Mouse (Mus musculus): ENCODE results near the gene Lin37.

Gene Lin37

DNA sequence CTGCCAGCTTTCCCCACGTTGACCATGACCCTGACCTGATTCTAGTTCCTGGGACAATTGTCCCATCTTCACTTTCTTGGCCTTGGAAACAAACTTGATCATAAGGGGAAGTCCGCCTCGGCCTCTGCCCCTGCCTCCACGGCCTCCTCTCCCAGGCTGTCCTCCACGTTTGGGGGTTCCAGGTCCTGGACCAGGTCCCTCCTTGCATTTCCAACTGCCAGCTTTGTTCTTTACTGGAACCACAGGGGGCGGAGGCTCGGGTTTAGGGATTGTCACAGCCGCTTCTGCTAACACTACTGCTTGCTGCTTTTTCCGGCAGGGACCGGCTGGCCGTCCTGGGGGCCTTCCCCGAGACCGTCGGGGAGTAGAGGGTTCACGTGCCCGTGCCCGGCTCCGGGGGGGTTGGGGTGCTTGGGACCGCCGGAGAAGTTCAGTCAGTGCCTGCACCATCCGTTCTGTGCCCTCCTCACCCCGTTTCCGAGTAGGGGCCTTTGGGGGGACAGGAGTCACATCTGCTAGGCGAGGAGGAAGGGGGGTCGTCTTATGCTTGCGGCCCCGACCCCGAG, 26.9 kb upstream of the Lin37 start:
- no peak for DNase-seq (ENCODE audit: low read depth)

DNA sequence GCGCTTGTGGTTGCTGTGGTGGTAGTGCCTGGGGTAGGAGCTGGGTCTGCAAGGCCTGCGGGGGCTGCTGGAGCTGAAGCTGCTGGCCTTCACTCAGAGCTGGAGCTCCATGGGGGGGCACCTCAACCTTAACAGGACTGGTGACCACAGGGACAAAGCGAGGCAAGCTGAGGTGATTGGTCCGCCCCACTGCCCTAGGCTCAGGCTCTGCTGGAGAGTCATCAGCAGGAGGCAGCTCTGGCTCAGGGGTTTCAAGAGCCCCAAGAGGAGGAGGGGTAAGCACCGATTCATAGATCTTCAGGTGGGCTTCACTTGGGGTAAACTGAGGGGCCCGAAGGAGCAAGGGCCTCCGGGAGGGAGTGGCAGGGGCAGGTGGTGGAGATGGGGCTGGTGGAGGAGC, 25.5 kb upstream of the Lin37 start:
- no peak for DNase-seq (ENCODE audit: low read depth)

DNA sequence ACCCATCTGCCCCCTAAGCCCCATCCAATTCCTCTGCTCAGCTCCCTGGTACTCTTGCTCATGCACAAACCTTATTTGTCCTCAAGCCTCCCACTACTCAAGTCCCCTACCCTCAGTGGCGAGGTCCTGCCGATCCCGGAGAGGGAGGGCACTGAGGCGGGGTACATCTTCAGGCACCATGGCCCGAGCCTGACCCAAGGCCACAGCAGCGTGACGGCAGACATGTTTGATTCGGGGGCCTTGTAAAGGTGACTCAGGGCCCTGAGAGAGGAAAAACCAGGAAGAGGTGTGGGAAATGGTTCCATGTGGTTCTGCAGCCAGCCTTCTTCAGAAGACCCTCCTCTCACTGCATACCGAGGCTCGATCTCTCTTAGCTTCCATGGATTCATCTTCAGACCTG, 24.7 kb upstream of the Lin37 start:
- DNase-seq (ENCODE audit: low read depth): no peak

DNA sequence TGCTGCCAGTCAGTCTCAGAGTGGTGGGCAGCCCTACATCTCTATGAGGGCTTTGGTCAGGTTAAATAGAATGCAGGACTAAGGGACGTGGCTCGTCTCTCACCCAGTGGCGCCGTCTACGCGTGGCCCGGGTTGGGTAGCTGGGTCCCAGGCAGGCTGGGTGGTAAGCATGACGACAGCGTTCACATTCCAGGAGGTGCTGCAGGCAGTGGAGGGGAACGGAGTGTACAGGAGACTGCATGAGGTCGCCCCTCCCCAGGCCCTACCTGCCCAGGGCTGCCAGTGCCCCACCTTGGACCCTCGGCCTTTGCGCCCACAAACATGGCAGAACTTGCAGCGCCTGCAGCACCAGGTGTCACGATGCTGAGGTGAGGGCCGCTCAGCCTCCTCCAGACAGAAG, 21.9 kb upstream of the Lin37 start:
- DNase-seq (ENCODE audit: low read depth): no peak

DNA sequence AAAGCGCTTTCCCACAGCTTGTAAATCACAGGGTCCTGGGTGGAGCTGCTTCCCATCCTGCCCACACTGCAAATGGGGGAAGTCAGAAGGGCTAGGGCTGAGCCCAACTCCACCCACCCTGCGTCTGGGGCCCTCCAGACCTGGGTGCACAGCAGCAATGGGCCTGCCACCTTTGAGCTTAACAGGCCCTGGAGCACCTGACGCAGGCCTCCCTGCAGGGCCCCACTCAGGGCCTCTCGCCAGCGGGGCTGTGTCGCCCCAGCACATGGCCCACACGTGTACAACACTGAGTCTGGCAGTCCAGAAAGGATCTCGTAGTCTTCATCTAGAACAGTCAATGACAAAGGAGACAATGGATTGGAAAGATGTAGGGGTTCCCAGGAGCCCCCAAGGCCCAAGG, 20.3 kb upstream of the Lin37 start:
- DNase-seq (ENCODE audit: low read depth): no peak

DNA sequence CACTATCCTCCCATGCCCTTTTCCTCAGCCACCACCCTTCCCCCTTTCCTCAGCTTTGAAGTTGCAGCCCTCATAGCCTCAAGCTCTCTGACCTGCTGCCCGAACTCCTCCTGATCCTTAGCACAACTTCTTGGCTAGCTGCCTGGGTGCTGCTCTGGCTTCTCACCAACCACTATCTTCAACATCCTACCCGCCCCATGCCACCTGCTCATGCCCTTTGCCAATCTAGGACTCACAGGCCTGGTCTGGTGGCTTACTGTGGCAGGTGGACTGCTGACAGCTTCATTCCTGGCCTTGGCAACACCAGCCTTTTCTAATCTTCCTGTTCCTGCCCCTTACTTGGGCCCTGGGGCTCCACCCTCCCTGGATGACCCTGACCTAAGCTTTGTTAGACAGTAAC, 13.3 kb upstream of the Lin37 start:
- no peak for DNase-seq (ENCODE audit: low read depth)

DNA sequence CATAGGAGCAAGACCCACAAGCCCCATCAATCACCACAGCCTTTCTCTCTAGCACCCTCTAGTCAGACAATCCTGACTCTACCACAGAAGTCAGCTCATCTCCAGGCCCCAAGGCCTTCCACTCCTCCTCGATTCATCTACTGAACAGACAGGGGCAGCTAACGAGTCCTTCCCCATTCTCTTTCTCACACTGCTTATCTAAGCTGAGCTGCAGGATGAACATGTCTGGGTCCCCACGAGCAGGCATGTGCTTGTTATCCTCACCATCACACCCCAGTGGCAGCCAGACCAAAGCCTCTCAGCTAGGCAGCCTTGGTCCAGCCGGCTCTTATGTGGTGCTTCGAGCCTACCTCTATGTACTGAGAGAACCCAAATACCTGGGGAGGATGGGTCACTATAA, 12.8 kb upstream of the Lin37 start:
- no peak for DNase-seq (ENCODE audit: low read depth)

DNA sequence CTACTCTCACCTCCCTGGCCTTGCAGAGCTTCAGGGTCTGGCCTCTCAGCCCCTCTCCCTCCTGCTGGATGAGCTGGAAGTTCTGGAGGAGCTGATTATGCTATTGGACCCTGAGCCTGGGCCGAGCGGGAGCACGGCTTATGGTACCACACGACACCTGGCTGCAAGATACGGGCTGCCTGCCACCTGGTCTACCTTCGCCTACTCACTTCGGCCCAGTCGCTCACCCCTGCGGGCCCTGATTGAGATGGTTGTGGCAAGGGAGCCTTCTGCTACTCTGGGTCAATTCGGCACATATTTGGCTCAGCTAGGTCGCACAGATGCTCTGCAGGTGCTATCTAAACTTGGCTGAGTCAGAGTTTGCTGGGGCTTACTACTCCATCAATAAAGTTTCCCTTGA, 7.9 kb upstream of the Lin37 start:
- DNase-seq (ENCODE audit: low read depth): no peak

DNA sequence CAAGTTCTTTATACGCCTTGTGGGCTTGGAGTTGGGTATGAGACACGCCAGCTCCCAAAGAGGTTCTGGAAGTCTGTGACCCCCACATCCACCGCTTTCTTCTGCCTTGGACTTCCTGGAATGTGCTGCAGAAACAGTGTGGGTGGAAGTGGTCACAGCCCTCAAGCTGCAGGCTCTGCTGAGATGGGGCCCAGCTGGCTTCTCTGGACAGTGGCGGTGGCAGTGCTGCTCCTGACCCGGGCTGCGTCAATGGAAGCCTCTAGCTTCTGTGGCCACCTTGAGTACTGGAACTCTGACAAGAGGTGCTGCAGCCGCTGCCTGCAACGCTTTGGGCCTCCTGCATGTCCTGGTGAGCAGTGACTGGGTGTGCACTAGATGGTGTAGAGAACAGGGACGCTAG, 6.4 kb upstream of the Lin37 start:
- DNase-seq (ENCODE audit: low read depth): no peak

DNA sequence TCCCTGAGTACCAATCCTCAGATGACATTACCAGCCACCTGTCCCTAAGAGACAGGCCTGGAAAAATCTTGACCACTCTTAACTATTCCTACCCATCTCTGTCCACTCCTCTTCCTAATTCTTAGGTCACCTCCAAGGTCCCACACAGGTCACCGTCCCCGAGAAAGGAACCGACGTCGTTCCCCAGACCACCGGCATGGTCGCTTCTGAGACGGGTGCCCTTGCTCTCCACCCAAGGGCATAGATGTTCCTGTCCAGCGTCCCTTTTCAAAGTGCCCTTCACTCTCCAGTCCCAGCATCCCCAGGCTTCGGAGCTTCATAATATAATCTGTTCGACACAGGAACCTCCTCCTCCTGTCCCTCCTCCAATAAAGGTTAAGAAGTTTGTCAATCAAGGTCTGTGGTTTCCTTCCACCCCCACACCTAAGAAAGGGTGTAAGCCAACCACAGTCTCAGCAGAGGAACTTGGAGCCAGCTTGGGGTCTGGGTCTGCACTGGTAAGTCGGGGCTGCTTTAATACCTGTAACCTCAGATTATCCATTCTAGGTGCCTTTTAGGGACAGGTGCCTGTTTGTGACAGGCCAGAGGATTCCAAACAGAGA, 5.4 kb upstream of the Lin37 start, which contains the start of gene Igflr1:
Igflr1 (plus strand) TSS at position 458 of the 602 bp plus-strand sequence.
- no peak for DNase-seq (ENCODE audit: low read depth)

DNA sequence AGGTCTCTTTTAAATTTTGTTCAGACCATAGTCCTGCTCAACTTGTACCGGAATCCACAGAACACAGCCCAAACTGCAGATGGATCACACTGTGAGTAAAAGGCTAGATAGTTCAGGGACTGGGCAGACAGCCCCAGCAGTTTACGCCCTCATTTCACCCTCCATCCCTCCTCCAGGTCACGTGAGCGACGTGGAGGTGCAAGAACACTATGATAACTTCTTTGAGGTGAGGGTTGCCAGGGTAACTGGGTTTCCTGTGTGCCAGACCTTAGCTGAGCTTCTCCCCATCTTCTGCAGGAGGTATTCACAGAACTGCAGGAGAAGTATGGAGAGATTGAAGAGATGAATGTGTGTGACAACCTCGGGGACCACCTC, 4.3 kb upstream of the Lin37 start:
- no peak for DNase-seq (ENCODE audit: low read depth)

DNA sequence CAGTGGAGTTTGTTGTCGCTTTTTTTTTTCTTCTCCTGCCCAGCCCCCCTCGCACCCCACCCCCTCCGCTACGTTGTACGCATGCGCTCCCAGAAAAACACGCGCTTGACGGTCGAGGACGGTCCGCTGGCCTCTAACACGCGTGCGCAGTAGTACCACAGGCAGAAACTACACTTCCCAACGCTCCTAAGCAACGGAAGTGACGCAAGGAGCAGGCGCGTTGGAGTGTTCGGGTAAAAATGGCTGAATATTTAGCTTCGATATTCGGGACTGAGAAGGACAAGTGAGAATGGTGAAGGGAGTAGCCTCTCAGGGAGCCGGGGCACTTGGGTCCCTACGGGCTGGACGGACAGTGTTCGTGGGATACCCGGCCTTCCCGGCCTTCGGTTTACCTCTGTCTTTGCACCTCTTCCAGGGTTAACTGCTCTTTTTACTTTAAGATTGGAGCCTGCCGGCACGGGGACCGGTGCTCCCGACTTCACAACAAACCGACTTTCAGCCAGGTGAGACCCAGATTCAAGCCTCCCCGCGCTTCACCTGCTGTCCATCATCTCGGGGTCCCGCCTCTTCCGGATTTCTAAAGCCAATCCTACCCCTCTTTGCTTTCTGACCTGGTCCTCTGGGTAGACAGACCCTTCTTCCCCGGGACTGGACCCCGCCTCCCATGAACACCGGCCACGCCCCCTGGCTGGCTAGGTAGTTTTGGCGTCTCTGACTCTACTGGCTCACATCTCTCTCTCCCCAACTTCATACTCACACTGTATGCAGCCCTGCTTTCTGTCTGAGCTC, 3.7 kb upstream of the Lin37 start, which contains the start of the genes U2af1l4, Gm49396 and Psenen:
U2af1l4 (plus strand) TSS at position 185 of the 789 bp plus-strand sequence.
Gm49396 (plus strand) TSS at position 228 of the 789 bp plus-strand sequence.
Psenen (minus strand) TSS at position 511 of the 789 bp plus-strand sequence.
- peak; percentile 98 for DNase-seq (ENCODE audit: low read depth)

DNA sequence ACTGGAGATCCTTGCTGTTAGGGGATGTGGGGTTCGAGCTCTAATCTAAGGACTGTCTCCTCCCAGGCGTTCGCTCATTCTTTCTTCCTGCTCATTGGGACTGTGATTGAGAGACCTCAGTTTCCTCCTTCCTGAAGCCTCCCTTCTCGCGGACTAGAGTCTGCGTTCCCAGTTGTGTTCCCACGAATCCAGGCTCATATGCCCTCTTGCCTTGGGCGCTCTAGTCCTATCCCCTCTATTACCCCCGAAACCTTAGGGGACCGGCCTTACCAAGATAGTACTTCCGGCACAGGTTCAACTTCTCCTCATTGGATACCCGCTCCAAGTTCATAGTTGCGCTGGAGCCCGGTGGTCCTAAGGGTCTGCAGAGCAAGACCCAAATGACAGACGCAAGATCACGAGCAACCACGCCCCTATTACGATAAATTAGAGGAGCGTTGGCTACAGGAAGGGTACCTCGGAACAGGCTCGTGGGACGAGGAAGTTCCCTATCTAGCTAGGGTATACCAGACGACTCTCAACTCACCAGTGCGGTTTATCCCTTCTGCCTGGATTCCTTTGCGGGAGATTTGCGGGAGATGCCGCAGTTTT, 3.0 kb upstream of the Lin37 start:
- DNase-seq (ENCODE audit: low read depth): peak; percentile 41

DNA sequence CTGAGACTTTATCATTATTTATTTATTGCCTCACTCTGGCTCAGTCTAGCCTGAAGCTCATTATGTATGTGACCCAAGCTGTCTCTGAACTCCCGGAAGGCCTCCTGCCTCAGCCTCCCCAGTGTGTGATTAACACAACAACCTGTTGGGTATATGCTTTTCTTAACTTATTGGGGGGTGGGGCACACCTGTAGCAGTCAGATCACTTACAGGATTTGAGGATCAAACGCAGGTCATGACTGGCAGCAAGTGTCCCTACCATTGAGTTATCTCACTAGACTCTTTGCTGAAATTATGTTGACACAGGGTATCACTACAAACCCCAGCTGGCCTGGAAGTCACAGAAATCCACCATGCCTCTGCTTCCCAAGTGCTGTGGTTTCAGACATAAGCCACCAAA, 658 bp upstream of the Lin37 start:
- DNase-seq (ENCODE audit: low read depth): no peak

DNA sequence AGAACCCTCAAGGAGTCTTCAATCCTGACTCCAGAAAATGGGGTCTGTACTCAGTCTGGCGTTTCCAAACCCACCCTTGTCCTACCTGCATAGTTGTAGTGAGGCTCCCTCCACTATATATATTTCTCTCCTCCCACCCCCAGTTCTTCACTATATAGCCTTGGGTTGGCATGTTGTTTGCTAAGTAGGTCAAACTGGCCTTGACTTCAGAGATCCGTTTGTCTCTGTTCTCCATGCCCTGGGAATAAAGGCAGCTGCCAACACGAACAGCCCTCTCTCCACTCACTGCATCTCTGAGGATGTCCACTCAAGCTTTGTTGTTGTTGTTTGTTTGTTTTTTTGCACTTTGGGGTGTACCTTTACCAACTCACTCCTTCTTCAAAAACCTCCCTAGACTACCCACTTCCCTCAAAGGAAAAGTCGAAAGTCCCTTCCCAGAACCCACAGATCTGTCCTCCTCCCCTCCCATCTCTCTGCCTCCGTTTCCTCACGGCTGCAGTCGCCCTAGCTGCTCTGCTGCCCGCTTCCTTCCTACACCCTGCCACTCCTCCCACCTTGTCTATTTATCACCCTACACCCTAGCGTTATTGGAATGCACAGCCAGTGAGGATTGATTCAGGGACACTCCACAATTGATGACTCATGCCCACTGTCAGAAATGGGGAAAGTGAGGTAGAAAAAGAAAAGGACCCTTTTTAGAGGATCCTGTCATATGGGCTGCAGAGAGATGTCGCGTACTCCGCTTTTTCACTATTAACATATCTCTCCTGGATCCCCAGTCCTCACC, 789 bp downstream of the Lin37 start:
- no peak for DNase-seq (ENCODE audit: low read depth)

DNA sequence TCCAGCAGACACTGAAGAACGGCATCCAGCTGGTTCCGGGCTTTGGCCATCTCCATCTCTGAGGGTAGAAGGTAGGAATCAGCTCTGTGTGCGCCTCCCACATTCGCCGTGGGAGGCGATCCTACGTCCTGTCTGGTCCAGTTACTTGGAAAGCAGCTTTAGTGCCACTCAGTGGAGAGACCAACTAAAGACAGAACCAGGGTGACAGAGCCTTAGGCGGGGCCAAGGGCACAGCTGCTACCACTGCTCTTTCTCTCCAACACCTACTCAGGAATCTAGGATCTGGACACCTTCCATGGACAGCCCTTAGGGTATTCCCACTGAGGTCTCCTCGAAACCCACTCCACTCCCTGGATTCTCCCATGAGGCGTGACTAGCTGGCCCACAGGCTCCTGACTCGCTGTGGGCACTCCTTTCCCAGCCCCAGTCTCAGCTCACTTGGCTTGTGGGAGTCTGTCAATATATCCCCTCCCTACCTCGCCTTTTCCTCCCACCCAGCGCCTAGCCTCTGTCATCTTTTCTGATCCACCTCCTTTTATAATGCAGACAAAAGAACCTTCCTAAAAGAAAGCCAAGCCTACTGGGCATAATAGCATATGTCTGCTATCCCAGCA, 1.6 kb downstream of the Lin37 start:
- DNase-seq (ENCODE audit: low read depth): no peak

DNA sequence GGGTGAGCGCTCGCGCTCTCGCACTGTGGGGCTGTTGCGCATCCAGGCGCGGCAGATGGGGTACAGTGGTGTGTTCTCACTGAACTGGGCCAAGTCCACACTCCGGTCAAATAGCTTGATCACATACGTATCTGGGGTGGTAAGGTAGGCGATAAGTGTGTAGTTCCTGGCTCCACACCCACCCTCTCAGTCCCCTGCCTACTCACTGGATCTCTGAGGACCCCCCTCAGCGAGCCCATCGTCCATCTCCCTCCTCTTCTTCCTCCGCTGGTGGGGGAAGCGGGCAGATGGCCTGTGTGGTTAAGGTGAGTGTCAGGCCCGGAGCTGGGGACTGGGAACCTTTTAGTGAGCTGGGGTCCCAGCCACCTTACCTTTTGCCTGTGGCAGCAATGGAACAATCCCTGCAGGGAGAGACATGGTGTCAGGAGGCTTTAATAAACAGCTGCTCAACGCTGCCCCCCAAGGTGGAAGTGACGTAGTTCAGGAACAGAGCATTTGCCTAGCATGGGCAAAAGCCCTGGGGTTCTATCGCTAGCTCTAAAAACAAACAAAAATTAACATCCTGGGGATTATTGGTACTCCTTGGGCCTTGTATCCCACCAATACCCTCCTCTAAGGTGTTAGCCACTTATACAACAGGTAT, 2.6 kb downstream of the Lin37 start:
- DNase-seq (ENCODE audit: low read depth): no peak

DNA sequence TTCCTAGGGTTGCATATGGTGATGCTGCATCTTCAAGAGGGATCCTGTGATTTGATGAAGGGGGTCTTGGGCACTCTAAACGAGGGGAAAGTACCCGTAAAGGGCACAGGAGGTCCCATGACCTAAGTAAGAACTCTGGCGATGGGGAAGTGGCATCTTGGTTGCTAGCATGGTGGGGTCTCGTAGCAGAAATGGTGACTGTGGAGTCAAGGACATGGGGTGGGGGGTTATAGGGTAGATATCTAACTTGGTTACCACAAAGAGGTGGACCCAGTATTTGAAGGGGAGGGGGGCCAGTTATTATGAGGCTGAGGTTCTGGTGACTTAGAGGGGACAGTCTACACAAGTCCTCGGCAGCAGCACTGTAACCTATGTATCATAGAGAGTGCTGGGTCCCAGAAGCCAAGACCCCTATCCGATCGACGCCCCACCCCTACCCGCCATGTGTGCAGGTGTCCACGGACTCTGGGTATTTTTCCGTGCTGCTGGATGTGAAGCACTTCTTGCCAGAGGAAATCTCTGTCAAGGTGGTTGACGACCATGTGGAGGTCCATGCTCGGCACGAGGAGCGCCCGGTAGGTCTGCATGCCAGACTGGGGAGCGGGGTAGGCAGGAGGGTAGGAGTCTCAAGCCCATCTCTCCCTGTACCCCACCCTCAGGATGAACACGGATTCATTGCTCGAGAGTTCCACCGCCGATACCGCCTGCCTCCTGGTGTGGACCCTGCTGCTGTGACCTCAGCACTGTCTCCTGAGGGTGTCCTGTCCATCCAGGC, 5.6 kb downstream of the Lin37 start:
- DNase-seq (ENCODE audit: low read depth): no peak

DNA sequence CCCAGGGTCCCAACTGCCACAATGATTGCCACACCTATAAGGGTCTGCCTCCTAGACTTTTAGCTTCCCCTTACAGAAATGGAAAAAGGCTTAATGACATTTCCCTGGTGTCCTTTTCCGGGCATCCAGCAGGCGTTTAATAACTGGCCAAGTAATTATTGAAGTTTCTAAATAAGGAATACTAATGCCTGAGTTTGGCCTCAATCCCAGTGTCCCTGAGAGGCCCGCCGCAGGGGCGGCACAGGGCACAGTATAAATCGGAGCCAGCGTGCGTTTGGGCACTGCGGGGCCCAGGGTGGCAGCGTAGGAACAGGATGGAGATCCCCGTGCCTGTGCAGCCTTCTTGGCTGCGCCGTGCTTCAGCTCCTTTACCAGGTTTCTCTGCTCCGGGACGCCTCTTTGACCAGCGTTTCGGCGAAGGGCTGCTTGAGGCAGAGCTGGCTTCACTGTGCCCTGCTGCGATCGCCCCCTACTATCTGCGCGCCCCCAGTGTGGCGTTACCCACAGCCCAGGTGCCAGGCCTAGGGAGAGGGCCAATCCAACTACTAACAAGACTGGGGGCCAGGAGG, 6.5 kb downstream of the Lin37 start:
- DNase-seq (ENCODE audit: low read depth): no peak

All from c-Kit-positive CD71-positive TER-119-negative erythroid progenitor cells, embryonic 14.5 days (primary cell).